Mouse (Mus musculus) splenic B cell, adult 2 months (primary cell): ENCODE results near the gene Edil3.

Experiments used
- DNase-seq: peaks from one replicate; pipeline ENCODE4 v3.0.0-alpha.2; 2011; ENCODE audit warnings: low read depth, low spot score
- H3K27me3 ChIP-seq: 2 replicates; pipeline ENCODE4 v1.6.1; 2012; ENCODE audit warnings: mild to moderate bottlenecking, low read length, moderate library complexity, mixed read lengths; ENCODE audit not compliant: control insufficient read depth, poor library complexity, insufficient read depth, severe bottlenecking
- H3K36me3 ChIP-seq: 2 replicates; pipeline ENCODE4 v1.6.1; 2012; ENCODE audit warnings: mild to moderate bottlenecking, low read length, moderate library complexity, mixed read lengths; ENCODE audit not compliant: control insufficient read depth, poor library complexity, insufficient read depth, severe bottlenecking

Edil3 gene

GRCm38 (mm10) chr13:89256906-89257305 lies 435.6 kb downstream of the Edil3 start:
- H3K36me3 ChIP-seq, result no peaks in the 10 kb centered on the region
- no peaks in the 10 kb centered on the region for H3K27me3 ChIP-seq
- no peak for DNase-seq

GRCm38 (mm10) chr13:89286696-89287305 lies 465.5 kb downstream of the Edil3 start:
- H3K27me3 ChIP-seq, result no peaks in the 10 kb centered on the region
- DNase-seq, result no peak

GRCm38 (mm10) chr13:89288201-89288600 lies 466.9 kb downstream of the Edil3 start:
- Histone ChIP-seq H3K27me3 (no peaks in the 10 kb centered on the region), H3K36me3 (no peaks in the 10 kb centered on the region)
- DNase-seq, result no peak

More at GRCm38 (mm10) chr13:89286696-89287305, 465.5 kb downstream of the Edil3 start:
- no peaks in the 10 kb centered on the region for H3K36me3 ChIP-seq

- no peaks in the 10 kb centered on the region for H3K36me3 ChIP-seq
- DNase-seq, result no peak
- H3K27me3 ChIP-seq, result no peaks in the 10 kb centered on the region
These were observed 499.9 kb downstream of the Edil3 start for GRCm38 (mm10) chr13:89321155-89321554.

GRCm38 (mm10) chr13:89324282-89324681 lies 503.0 kb downstream of the Edil3 start:
- H3K36me3 ChIP-seq, result no peaks in the 10 kb centered on the region
- no peak for DNase-seq
- H3K27me3 ChIP-seq, result no peaks in the 10 kb centered on the region

- DNase-seq, result no peak
These were observed 513.2 kb downstream of the Edil3 start for GRCm38 (mm10) chr13:89334494-89334893.

GRCm38 (mm10) chr13:89335908-89336579 lies 514.8 kb downstream of the Edil3 start:
- no peak for DNase-seq
- Histone ChIP-seq H3K27me3 (no peaks in the 10 kb centered on the region), H3K36me3 (no peaks in the 10 kb centered on the region)

More at GRCm38 (mm10) chr13:89334494-89334893, 513.2 kb downstream of the Edil3 start:
- no peaks in the 10 kb centered on the region for H3K27me3 ChIP-seq
- H3K36me3 ChIP-seq, result no peaks in the 10 kb centered on the region

GRCm38 (mm10) chr13:89339055-89339454 lies 517.8 kb downstream of the Edil3 start:
- no peaks in the 10 kb centered on the region for H3K36me3 ChIP-seq
- no peaks in the 10 kb centered on the region for H3K27me3 ChIP-seq
- DNase-seq, result no peak

- no peaks in the 10 kb centered on the region for H3K36me3 ChIP-seq
- H3K27me3 ChIP-seq, result no peaks in the 10 kb centered on the region
- DNase-seq, result no peak
These were observed 518.5 kb downstream of the Edil3 start for GRCm38 (mm10) chr13:89339776-89340175.

GRCm38 (mm10) chr13:89355234-89355633 lies 534.0 kb downstream of the Edil3 start:
- no peak for DNase-seq
- Histone ChIP-seq H3K27me3 (no peaks in the 10 kb centered on the region), H3K36me3 (no peaks in the 10 kb centered on the region)

- no peak for DNase-seq
- H3K36me3 ChIP-seq, result no peaks in the 10 kb centered on the region
- no peaks in the 10 kb centered on the region for H3K27me3 ChIP-seq
These were observed 537.1 kb downstream of the Edil3 start for GRCm38 (mm10) chr13:89358407-89358806.

GRCm38 (mm10) chr13:89362274-89362673 lies 541.0 kb downstream of the Edil3 start:
- Histone ChIP-seq H3K36me3 (no peaks in the 10 kb centered on the region), H3K27me3 (no peaks in the 10 kb centered on the region)
- no peak for DNase-seq

- Histone ChIP-seq H3K27me3 (no peaks in the 10 kb centered on the region), H3K36me3 (no peaks in the 10 kb centered on the region)
- DNase-seq, result no peak
These were observed 550.0 kb downstream of the Edil3 start for GRCm38 (mm10) chr13:89371253-89371652.

- H3K27me3 ChIP-seq, result no peaks in the 10 kb centered on the region
- no peaks in the 10 kb centered on the region for H3K36me3 ChIP-seq
- DNase-seq, result no peak
These were observed 550.5 kb downstream of the Edil3 start for GRCm38 (mm10) chr13:89371656-89372240.
